Mouse (Mus musculus): ENCODE measurements around the gene Cdh3. TPM values are rescaled to one million over a fixed set of nuclear protein-coding genes. Genes with fewer than 3 reads are reported as not detected.

Gene Cdh3
- polyA plus RNA-seq (2017; shearing (Covaris generic)), result under 1 TPM in 1 of 2 experiments, not detected in 1; 0.32 TPM

DNA sequence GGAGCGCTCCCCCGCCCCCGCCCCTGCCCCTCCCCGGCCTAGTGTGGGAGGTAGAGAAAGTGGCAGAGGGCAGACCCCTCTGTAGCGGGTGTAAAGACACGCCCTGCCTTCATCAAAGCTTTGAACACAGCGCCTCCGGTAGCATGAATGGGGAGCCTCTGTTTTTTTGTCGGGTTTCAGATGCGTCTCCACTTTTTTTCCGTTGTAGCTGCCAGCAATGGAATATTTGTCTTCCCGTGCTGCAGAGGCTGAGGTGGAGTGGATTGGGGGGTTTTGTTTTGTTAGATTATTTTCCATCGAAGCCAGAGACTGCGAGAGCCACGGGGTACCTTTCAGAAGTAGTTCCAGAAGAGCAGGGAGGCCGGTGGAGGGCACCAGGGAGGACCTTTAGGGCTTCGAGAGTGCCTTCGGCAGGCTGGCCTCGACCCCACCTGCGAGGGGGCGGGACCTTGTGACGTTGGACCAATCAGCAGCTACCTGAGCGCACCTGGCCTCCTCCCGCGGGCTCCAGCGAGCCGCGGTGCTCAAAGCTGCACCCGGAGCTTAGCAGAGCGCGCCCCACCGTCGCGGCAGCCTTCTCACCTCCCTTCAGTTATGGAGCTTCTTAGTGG is at the start of gene Cdh3:
Gene Cdh3 (plus strand): TSS at position 527 of the 611 bp plus-strand sequence.

DNA sequence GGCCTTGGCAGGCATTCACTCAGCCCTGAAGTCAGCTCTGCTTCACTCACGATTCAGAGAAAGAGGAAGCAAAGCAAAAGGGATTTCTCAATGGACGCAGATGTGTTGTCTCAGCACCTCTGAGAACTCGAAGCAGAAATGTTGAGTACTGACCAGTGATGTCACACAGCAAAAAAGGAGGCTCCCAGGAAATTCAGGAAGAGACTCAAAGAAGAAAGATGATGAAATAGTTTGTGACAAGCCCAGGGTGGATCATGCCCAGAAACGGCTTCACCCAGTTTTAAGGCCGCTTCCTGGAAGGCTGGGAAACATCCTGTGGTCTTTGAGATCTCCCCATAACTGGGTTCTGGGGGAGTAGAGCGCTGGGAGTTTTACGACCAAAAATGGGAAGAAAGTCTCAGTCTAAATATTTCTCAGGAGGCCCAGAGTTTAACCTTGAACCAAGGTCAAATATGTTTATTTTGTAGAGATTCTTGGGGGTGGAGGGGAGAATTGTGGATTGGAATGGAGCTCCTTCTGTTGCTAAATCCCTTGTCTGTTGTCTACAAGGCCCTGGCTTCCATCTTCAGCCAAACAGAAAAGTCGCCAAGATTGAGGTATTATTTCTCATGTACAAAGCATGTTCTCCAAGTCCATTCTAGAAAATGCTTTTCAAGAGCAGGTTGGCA is 10.5 kb upstream of the Cdh3 start, which contains the start of gene 6030452D12Rik:
Gene 6030452D12Rik (plus strand): TSS at position 505 of the 668 bp plus-strand sequence.

DNA sequence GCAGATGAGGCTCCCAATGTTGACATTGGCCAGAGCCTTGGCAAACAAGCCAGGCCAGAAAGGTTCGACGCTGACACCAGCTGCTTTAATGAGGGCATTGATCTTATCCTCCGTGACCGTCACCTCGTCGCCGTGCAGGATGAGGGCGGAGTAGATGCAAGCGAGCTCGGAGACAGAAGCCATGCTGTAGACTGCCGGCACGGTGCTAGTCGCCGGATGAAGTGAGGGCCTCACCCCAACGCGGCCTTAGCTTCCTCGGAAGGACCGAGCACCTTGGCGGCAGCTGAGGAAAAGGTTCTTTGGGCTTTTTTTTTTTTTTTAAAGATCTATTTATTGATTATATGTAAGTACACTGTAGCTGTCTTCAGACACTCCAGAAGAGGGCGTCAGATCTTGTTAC is 62.5 kb downstream of the Cdh3 start, which contains the start of gene Gm10073:
Gene Gm10073 (minus strand): TSS at position 294 of the 400 bp plus-strand sequence.

DNA sequence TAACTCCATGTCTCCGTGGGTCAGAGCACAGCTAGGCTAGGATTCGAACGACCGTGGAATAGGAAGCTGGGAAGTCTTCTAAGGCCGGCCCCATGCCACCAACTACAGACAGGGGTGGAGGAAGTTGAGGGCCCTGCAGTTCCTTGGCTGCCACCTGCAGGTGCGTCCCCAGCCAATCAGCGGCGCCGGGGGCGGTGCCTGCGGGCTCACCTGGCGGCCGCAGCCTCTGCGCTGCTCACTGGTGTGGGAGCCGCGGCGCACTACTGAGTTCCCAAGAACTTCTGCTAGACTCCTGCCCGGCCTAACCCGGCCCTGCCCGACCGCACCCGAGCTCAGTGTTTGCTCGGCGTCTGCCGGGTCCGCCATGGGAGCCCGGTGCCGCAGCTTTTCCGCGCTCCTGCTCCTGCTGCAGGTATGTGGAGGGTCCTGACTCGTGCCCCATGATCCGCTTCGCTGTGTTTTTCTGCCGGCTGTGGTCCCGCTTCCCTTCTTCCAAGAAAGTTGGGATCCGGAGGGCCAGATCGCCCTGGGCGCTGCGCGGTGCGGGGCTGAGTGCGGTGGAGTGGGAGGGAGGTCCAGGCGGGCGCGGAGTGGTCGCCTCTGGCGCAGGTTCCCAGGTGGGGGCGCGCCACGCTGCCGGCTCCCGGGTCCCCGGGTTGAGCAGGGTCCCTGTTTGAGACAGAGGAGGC is 92.6 kb downstream of the Cdh3 start, which contains the start of gene Cdh1:
Gene Cdh1 (plus strand): TSS at position 221 of the 689 bp plus-strand sequence.

Other genes starting within 250 kb of the Cdh3 start
- under 1 TPM; 0.18 to 0.64 TPM for gene Smpd3, start 172.9 kb upstream of the Cdh3 start, polyA plus RNA-seq (2017; shearing (Covaris generic))
- gene Zfp90, start 95.6 kb upstream of the Cdh3 start, polyA plus RNA-seq (2017; shearing (Covaris generic)), result 1 to 10 TPM; 6.1 to 6.5 TPM
- under 1 TPM in 1 of 2 experiments, not detected in 1; 0.72 TPM for gene 6030452D12Rik, start 10.4 kb upstream of the Cdh3 start, polyA plus RNA-seq (2017; shearing (Covaris generic))
- 1 to 10 TPM; 7.8 to 8.5 TPM for gene Gm10073, start 62.6 kb downstream of the Cdh3 start, polyA plus RNA-seq (2017; shearing (Covaris generic))
- 1 to 10 TPM in 1 of 2 experiments, under 1 TPM in 1; 0.74 to 2.3 TPM for gene Cdh1, start 92.5 kb downstream of the Cdh3 start, polyA plus RNA-seq (2017; shearing (Covaris generic))
- gene Tango6, start 172.2 kb downstream of the Cdh3 start, polyA plus RNA-seq (2017; shearing (Covaris generic)), result 10 to 100 TPM in 1 of 2 experiments, 1 to 10 TPM in 1; 8.1 to 15.9 TPM